Mouse (Mus musculus) neural tube, postnatal 0 days (tissue): ENCODE measurements around the gene Zfp935. TPM values are rescaled to one million over a fixed set of nuclear protein-coding genes. Genes with fewer than 3 reads are reported as not detected.

Source experiments
- microRNA-seq: library from miRNA; unstranded; fragments of <30 nt; microRNA quantifications from one replicate; pipeline ENCODE4, GENCODE M21; 2016
- polyA plus RNA-seq: library from polyadenylated mRNA; unstranded; fragments of >200 nt; fragmentation: Nextera tagmentation; extraction: Ambion mirVana; gene quantifications from 2 replicates; pipeline ENCODE4 v1.2.1, GENCODE M21; 2015

Gene Zfp935
- 1.6 TPM in 1 of 2 replicates, not detected in the other for polyA plus RNA-seq

GRCm38 (mm10) chr13:62558189-62559110 lies at the start of gene Zfp935:
Gene Zfp935, minus strand, starts transcription at chr13:62558511.

GRCm38 (mm10) chr13:62571099-62571498 lies 12.8 kb upstream of the Zfp935 start, which contains the start of gene Zfp934:
Gene Zfp934, minus strand, starts transcription at chr13:62571199.

GRCm38 (mm10) chr13:62466424-62467334 lies 91.6 kb downstream of the Zfp935 start, which contains the start of gene Gm49359:
Gene Gm49359, minus strand, starts transcription at chr13:62466832.

Small RNAs within 50 kb of the gene (microRNA-seq; reads per million reads assigned to microRNA genes)
- gene Gm22256 = not detected

Other genes with a start within 250 kb of the Zfp935 start
- 2.0 and 2.5 TPM in 2 replicates for gene Gm3604, start 175.3 kb downstream of the Zfp935 start, polyA plus RNA-seq
- gene Gm49359, start 91.7 kb downstream of the Zfp935 start, polyA plus RNA-seq = 7.1 and 10.5 TPM in 2 replicates
- 8.3 and 8.9 TPM in 2 replicates for gene Zfp934, start 12.7 kb upstream of the Zfp935 start, polyA plus RNA-seq
- gene 6720489N17Rik, start 65.7 kb upstream of the Zfp935 start, polyA plus RNA-seq = 4.5 and 5.2 TPM in 2 replicates
- gene Platr25, start 202.2 kb upstream of the Zfp935 start, polyA plus RNA-seq = 16.6 and 18.1 TPM in 2 replicates
- gene Gm5141, start 227.3 kb upstream of the Zfp935 start, polyA plus RNA-seq = 7.5 and 7.7 TPM in 2 replicates